Mouse (Mus musculus) embryonic stem cell, embryonic (primary cell): ENCODE results near the gene Gpr1.

Source experiments
- CTCF ChIA-PET, 4 experiments: fragments of 300-600 bp in 2 of 4; fragments of 350-600 bp in 2 of 4; sonication (Branson Sonifier 250); formaldehyde crosslinking; loops; one replicate each; lab custom pipeline; 2022; ENCODE audit warnings: inconsistent platforms in 2 of 4; lab: Charles Lee
- POLR2A ChIA-PET, 4 experiments: fragments of 300-600 bp in 2 of 4; fragments of 350-600 bp in 2 of 4; sonication (Branson Sonifier 250); formaldehyde crosslinking; loops; one replicate each; lab custom pipeline; 2022; ENCODE audit warnings: antibody characterized with exemption in 4 of 4, inconsistent platforms in 1 of 4; lab: Charles Lee

The Gpr1 gene

GRCm38 (mm10) chr1:63243854-63244253 is 29.5 kb upstream of the Gpr1 start:
- ChIA-PET POLR2A (interaction anchor here in 3 of 4 experiments (0.6 to 9.3 kb wide), 12 partner anchors 11 to 198 kb away, joined by 3 to 54 read pairs (median 4); partner anchors contain the start of genes Eef1b2 (in 1 of the 3), Ndufs1 (in 1 of the 3) and Zdbf2 (in 1 of the 3)), CTCF (no interaction called here)

GRCm38 (mm10) chr1:63239751-63240150 is 25.4 kb upstream of the Gpr1 start:
- CTCF ChIA-PET: interaction anchor here in 2 of 4 experiments (0.9 to 1.6 kb wide), 4 partner anchors 10 to 20 kb away, joined by 3 to 5 read pairs (median 4); no protein-coding TSS in a partner anchor
- POLR2A ChIA-PET: interaction anchor here in 3 of 4 experiments (0.6 to 2.6 kb wide), 15 partner anchors 7 to 124 kb away, joined by 3 to 12 read pairs (median 4); partner anchors contain the start of genes Gpr1 (in 2 of the 3), Eef1b2 (in 1 of the 3) and Ndufs1 (in 1 of the 3)

GRCm38 (mm10) chr1:63239305-63239704 is 25.0 kb upstream of the Gpr1 start:
- CTCF ChIA-PET: interaction anchor here in 2 of 4 experiments (0.9 to 1.6 kb wide), 3 partner anchors 10 to 19 kb away, joined by 4 to 5 read pairs (median 4); no protein-coding TSS in a partner anchor
- POLR2A ChIA-PET: interaction anchor here (0.6 to 2.6 kb wide), 19 partner anchors 8 to 123 kb away, joined by 3 to 12 read pairs (median 4); partner anchors contain the start of genes Gpr1 (in 2 of the 4), Eef1b2 (in 1 of the 4) and Ndufs1 (in 1 of the 4)

- CTCF ChIA-PET: interaction anchor here in 1 of 4 experiments (0.6 to 1.1 kb wide), 2 partner anchors 10 to 57 kb away, joined by 3 to 4 read pairs; no protein-coding TSS in a partner anchor
- POLR2A ChIA-PET: interaction anchor here in 3 of 4 experiments (0.5 to 3.6 kb wide), 9 partner anchors 9 to 27 kb away, joined by 3 to 28 read pairs (median 4); partner anchors contain the start of gene Gpr1 (in 1 of the 3)
Observed at GRCm38 (mm10) chr1:63237371-63237770, 23.0 kb upstream of the Gpr1 start.

- ChIA-PET POLR2A (interaction anchor here in 3 of 4 experiments (0.5 to 7.7 kb wide), 20 partner anchors 8 to 49 kb away, joined by 3 to 77 read pairs (median 5); partner anchors contain the start of genes Eef1b2 (in 1 of the 3), Gpr1 (in 1 of the 3), Ndufs1 (in 1 of the 3) and Zdbf2 (in 1 of the 3)), CTCF (interaction anchor here in 2 of 4 experiments (1.1 to 1.3 kb wide), 2 partner anchors 12 to 21 kb away, joined by 3 to 5 read pairs; no protein-coding TSS in a partner anchor)
Observed at GRCm38 (mm10) chr1:63227241-63227640, 12.9 kb upstream of the Gpr1 start.

GRCm38 (mm10) chr1:63225890-63226289 is 11.5 kb upstream of the Gpr1 start:
- ChIA-PET CTCF (interaction anchor here in 2 of 4 experiments (0.6 to 1.1 kb wide), 5 partner anchors 10 to 89 kb away, joined by 3 to 9 read pairs (median 5); no protein-coding TSS in a partner anchor), POLR2A (interaction anchor here (0.6 to 7.7 kb wide), 23 partner anchors 10 to 378 kb away, joined by 3 to 77 read pairs (median 4); partner anchors contain the start of genes Eef1b2 (in 2 of the 4), Gpr1 (in 2 of the 4) and Ndufs1 (in 2 of the 4))

- POLR2A ChIA-PET: interaction anchor here in 3 of 4 experiments (0.6 to 7.7 kb wide), 8 partner anchors 11 to 215 kb away, joined by 3 to 77 read pairs (median 18); partner anchors contain the start of genes Eef1b2 (in 2 of the 3), Gpr1 (in 2 of the 3) and Ndufs1 (in 2 of the 3)
- CTCF ChIA-PET: no interaction called here
Observed at GRCm38 (mm10) chr1:63225009-63225408, 10.7 kb upstream of the Gpr1 start.

- ChIA-PET POLR2A (interaction anchor here (0.7 to 6.7 kb wide), 25 partner anchors 8 to 167 kb away, joined by 3 to 88 read pairs (median 5); partner anchors contain the start of genes Eef1b2 (in 1 of the 4) and Ndufs1 (in 1 of the 4)), CTCF (interaction anchor here in 3 of 4 experiments (0.6 to 2.8 kb wide), 11 partner anchors 9 to 40 kb away, joined by 3 to 26 read pairs (median 4); no protein-coding TSS in a partner anchor)
Observed at GRCm38 (mm10) chr1:63219277-63219676, 4.9 kb upstream of the Gpr1 start.

GRCm38 (mm10) chr1:63214631-63215030 is 288 bp upstream of the Gpr1 start:
- ChIA-PET POLR2A (interaction anchor here (0.5 to 11.1 kb wide), 23 partner anchors 8 to 92 kb away, joined by 3 to 192 read pairs (median 6); partner anchors contain the start of genes Eef1b2 (in 2 of the 4) and Ndufs1 (in 2 of the 4)), CTCF (interaction anchor here in 3 of 4 experiments (0.7 to 2.1 kb wide), 4 partner anchors 10 to 32 kb away, joined by 3 to 6 read pairs (median 4); no protein-coding TSS in a partner anchor)

- ChIA-PET CTCF (interaction anchor here in 3 of 4 experiments (0.6 to 2.1 kb wide), 7 partner anchors 9 to 100 kb away, joined by 3 to 6 read pairs (median 4); no protein-coding TSS in a partner anchor), POLR2A (interaction anchor here (0.6 to 11.1 kb wide), 25 partner anchors 9 to 59 kb away, joined by 3 to 192 read pairs (median 6); partner anchors contain the start of genes Eef1b2 (in 2 of the 4) and Ndufs1 (in 2 of the 4))
Observed at GRCm38 (mm10) chr1:63213478-63214270, 669 bp downstream of the Gpr1 start.

- POLR2A ChIA-PET: interaction anchor here (0.6 to 11.1 kb wide), 18 partner anchors 8 to 239 kb away, joined by 3 to 192 read pairs (median 8); partner anchors contain the start of genes Eef1b2 (in 1 of the 4) and Ndufs1 (in 1 of the 4)
Observed at GRCm38 (mm10) chr1:63209861-63210529, 4.3 kb downstream of the Gpr1 start.

GRCm38 (mm10) chr1:63207607-63208006 is 6.7 kb downstream of the Gpr1 start:
- ChIA-PET CTCF (interaction anchor here in 1 of 4 experiments (0.9 kb wide), 1 partner anchor 25 kb away, joined by 4 read pairs; no protein-coding TSS in a partner anchor), POLR2A (interaction anchor here in 3 of 4 experiments (0.5 to 11.1 kb wide), 9 partner anchors 9 to 234 kb away, joined by 3 to 192 read pairs (median 3); partner anchors contain the start of genes Eef1b2 (in 1 of the 3), Ino80d (in 1 of the 3) and Ndufs1 (in 1 of the 3))

More at GRCm38 (mm10) chr1:63209861-63210529, 4.3 kb downstream of the Gpr1 start:
- CTCF ChIA-PET: interaction anchor here in 3 of 4 experiments (0.6 to 1.5 kb wide), 7 partner anchors 9 to 243 kb away, joined by 3 to 14 read pairs (median 4); no protein-coding TSS in a partner anchor

- ChIA-PET CTCF (interaction anchor here in 3 of 4 experiments (0.6 to 2.2 kb wide), 10 partner anchors 9 to 98 kb away, joined by 3 to 11 read pairs (median 4); partner anchors contain the start of gene Gpr1 (in 1 of the 3)), POLR2A (interaction anchor here in 3 of 4 experiments (0.5 to 6.1 kb wide), 33 partner anchors 8 to 917 kb away, joined by 3 to 133 read pairs (median 4); partner anchors contain the start of genes Gpr1 (in 3 of the 3), Eef1b2 (in 2 of the 3), Ndufs1 (in 2 of the 3) and Klf7 (in 1 of the 3))
Observed at GRCm38 (mm10) chr1:63204660-63205394, 9.5 kb downstream of the Gpr1 start.

- ChIA-PET POLR2A (interaction anchor here (0.5 to 6.1 kb wide), 30 partner anchors 8 to 918 kb away, joined by 3 to 133 read pairs (median 4); partner anchors contain the start of genes Gpr1 (in 4 of the 4), Eef1b2 (in 2 of the 4), Ndufs1 (in 2 of the 4) and Klf7 (in 1 of the 4)), CTCF (interaction anchor here in 3 of 4 experiments (0.6 to 2.2 kb wide), 8 partner anchors 10 to 97 kb away, joined by 3 to 11 read pairs (median 4); partner anchors contain the start of gene Gpr1 (in 1 of the 3))
Observed at GRCm38 (mm10) chr1:63203950-63204659, 10.2 kb downstream of the Gpr1 start.
